Mouse (Mus musculus) MEL (cell line): ENCODE results near the gene Slc2a3. TPM values are rescaled to one million over a fixed set of nuclear protein-coding genes. Genes with fewer than 3 reads are reported as not detected.

Experiments
- DNase-seq: peaks from one replicate; pipeline ENCODE4 v3.0.0; 2011; ENCODE audit warnings: low read depth, low spot score
- H3K27ac ChIP-seq: 2 replicates; pipeline ENCODE4 v1.5.1; 2012; ENCODE audit warnings: low read depth, mild to moderate bottlenecking, control low read depth, low read length, moderate library complexity; ENCODE audit not compliant: control insufficient read depth
- H3K27me3 ChIP-seq, 2 experiments: fragments of 150-350 bp in 1 of 2; sonication (generic) in 1 of 2; 2 replicates each; pipeline ENCODE4 v1.6.1; 2012; ENCODE audit warnings: low read length in 2 of 2, mild to moderate bottlenecking in 2 of 2, improper control_type of control experiment in 1 of 2, moderate library complexity in 1 of 2; ENCODE audit not compliant: insufficient read depth in 2 of 2, control insufficient read depth in 1 of 2
- H3K36me3 ChIP-seq, 2 experiments: 2 replicates each; pipeline ENCODE4 v1.6.1; 2012 to 2014; ENCODE audit warnings: low read length in 2 of 2, improper control_type of control experiment in 1 of 2, inconsistent platforms in 1 of 2, mild to moderate bottlenecking in 1 of 2; ENCODE audit not compliant: insufficient read depth in 2 of 2, control insufficient read depth in 1 of 2
- H3K4me1 ChIP-seq, 2 experiments: fragments of 150-350 bp in 1 of 2; sonication (generic) in 1 of 2; 2 replicates each; pipeline ENCODE4 v1.6.1; 2012; ENCODE audit warnings: low read length in 2 of 2, improper control_type of control experiment in 1 of 2, mild to moderate bottlenecking in 1 of 2; ENCODE audit not compliant: insufficient read depth in 2 of 2, control insufficient read depth in 1 of 2
- H3K4me3 ChIP-seq, 2 experiments: fragments of 150-350 bp in 1 of 2; sonication (generic) in 1 of 2; 2 replicates each; pipeline ENCODE4 v1.5.1; 2012; ENCODE audit warnings: low read depth in 2 of 2, low read length in 2 of 2, mild to moderate bottlenecking in 2 of 2, moderate library complexity in 2 of 2, control low read depth in 1 of 2, improper control_type of control experiment in 1 of 2; ENCODE audit not compliant: control insufficient read depth in 1 of 2, insufficient read depth in 1 of 2
- H3K79me2 ChIP-seq: 2 replicates; pipeline ENCODE4 v1.6.1; 2012; ENCODE audit warnings: mild to moderate bottlenecking, low read length, moderate library complexity; ENCODE audit not compliant: control insufficient read depth, poor library complexity, insufficient read depth
- H3K9ac ChIP-seq: 2 replicates; pipeline ENCODE4 v1.6.1; 2012; ENCODE audit warnings: low read depth, mild to moderate bottlenecking, control low read depth, low read length, moderate library complexity; ENCODE audit not compliant: control insufficient read depth, poor library complexity, severe bottlenecking
- H3K9me3 ChIP-seq: fragments of 150-350 bp; sonication (generic); replicated peaks from 2 replicates; pipeline ENCODE4 v1.6.1; 2012; ENCODE audit warnings: mild to moderate bottlenecking, low read length, improper control_type of control experiment, moderate library complexity; ENCODE audit not compliant: insufficient read depth
- BHLHE40 ChIP-seq: IDR thresholded peaks from 2 replicates; pipeline ENCODE4 v1.6.1; 2012; ENCODE audit warnings: low read depth, mild to moderate bottlenecking, inconsistent platforms, low read length, improper control_type of control experiment, borderline replicate concordance
- CHD1 ChIP-seq: IDR thresholded peaks from 2 replicates; pipeline ENCODE4 v1.6.1; 2012; ENCODE audit warnings: low read depth, mild to moderate bottlenecking, inconsistent platforms, low read length, improper control_type of control experiment
- CHD2 ChIP-seq: IDR thresholded peaks from 2 replicates; pipeline ENCODE4 v1.6.1; 2011; ENCODE audit warnings: low read length, improper control_type of control experiment
- CTCF ChIP-seq, 3 experiments: IDR thresholded peaks in 2 of 3; conservative IDR thresholded peaks in 1 of 3; 2 replicates each; pipeline ENCODE4 v1.5.1; 2011 to 2012; ENCODE audit warnings: low read length in 3 of 3, low read depth in 2 of 3, mild to moderate bottlenecking in 2 of 3, improper control_type of control experiment in 1 of 3, inconsistent platforms in 1 of 3, mixed read lengths in 1 of 3, moderate library complexity in 1 of 3; ENCODE audit not compliant: control insufficient read depth in 1 of 3, insufficient read depth in 1 of 3, poor library complexity in 1 of 3, severe bottlenecking in 1 of 3
- ELF1 ChIP-seq: IDR thresholded peaks from 2 replicates; pipeline ENCODE4 v1.6.1; 2014; ENCODE audit warnings: low read depth, mild to moderate bottlenecking, inconsistent platforms, low read length, improper control_type of control experiment, moderate library complexity
- EP300 ChIP-seq, 2 experiments: IDR thresholded peaks; 2 replicates each; pipeline ENCODE4 v1.6.1; 2011; ENCODE audit warnings: improper control_type of control experiment in 2 of 2, low read length in 2 of 2, low read depth in 1 of 2, mild to moderate bottlenecking in 1 of 2
- ETS1 ChIP-seq: IDR thresholded peaks from 2 replicates; pipeline ENCODE4 v1.6.1; 2012; ENCODE audit warnings: low read depth, mild to moderate bottlenecking, inconsistent platforms, low read length, improper control_type of control experiment, moderate library complexity
- GABPA ChIP-seq: IDR thresholded peaks from 2 replicates; pipeline ENCODE4 v1.6.1; 2012; ENCODE audit warnings: low read depth, mild to moderate bottlenecking, inconsistent platforms, low read length, improper control_type of control experiment, moderate library complexity
- GATA1 ChIP-seq: IDR thresholded peaks from 2 replicates; pipeline ENCODE4 v1.6.1; 2011; ENCODE audit warnings: low read depth, low read length, improper control_type of control experiment
- HCFC1 ChIP-seq: IDR thresholded peaks from 2 replicates; pipeline ENCODE4 v1.6.1; 2012; ENCODE audit warnings: low read depth, mild to moderate bottlenecking, inconsistent platforms, low read length, improper control_type of control experiment, moderate library complexity
- JUND ChIP-seq: IDR thresholded peaks from 2 replicates; pipeline ENCODE4 v1.6.1; 2011; ENCODE audit warnings: low read depth, mild to moderate bottlenecking, improper control_type of control experiment, low read length
- MAFK ChIP-seq: IDR thresholded peaks from 2 replicates; pipeline ENCODE4 v1.6.1; 2011; ENCODE audit warnings: low read depth, mild to moderate bottlenecking, low read length, improper control_type of control experiment, borderline replicate concordance
- MAX ChIP-seq: IDR thresholded peaks from 2 replicates; pipeline ENCODE4 v1.6.1; 2011; ENCODE audit warnings: low read length, improper control_type of control experiment
- MAZ ChIP-seq: IDR thresholded peaks from 2 replicates; pipeline ENCODE4 v1.6.1; 2012; ENCODE audit warnings: low read depth, mild to moderate bottlenecking, inconsistent platforms, low read length, improper control_type of control experiment
- MEF2A ChIP-seq: IDR thresholded peaks from 2 replicates; pipeline ENCODE4 v1.6.1; 2014; ENCODE audit warnings: low read depth, mild to moderate bottlenecking, inconsistent platforms, low read length, improper control_type of control experiment; ENCODE audit not compliant: poor library complexity, insufficient replicate concordance, severe bottlenecking; ENCODE audit errors: extremely low read depth
- MXI1 ChIP-seq: IDR thresholded peaks from 2 replicates; pipeline ENCODE4 v1.6.1; 2011; ENCODE audit warnings: mild to moderate bottlenecking, low read depth, low read length, improper control_type of control experiment
- MYB ChIP-seq: IDR thresholded peaks from 2 replicates; pipeline ENCODE4 v1.6.1; 2011; ENCODE audit warnings: mild to moderate bottlenecking, low read depth, low read length, improper control_type of control experiment
- MYC ChIP-seq: IDR thresholded peaks from 2 replicates; pipeline ENCODE4 v1.6.1; 2011; ENCODE audit warnings: low read depth, mild to moderate bottlenecking, low read length, improper control_type of control experiment, moderate library complexity
- NELFE ChIP-seq: IDR thresholded peaks from 2 replicates; pipeline ENCODE4 v1.6.1; 2011; ENCODE audit warnings: low read depth, low read length, improper control_type of control experiment
- NRF1 ChIP-seq: IDR thresholded peaks from 2 replicates; pipeline ENCODE4 v1.6.1; 2014; ENCODE audit warnings: low read depth, mild to moderate bottlenecking, inconsistent platforms, low read length, improper control_type of control experiment, moderate library complexity; ENCODE audit not compliant: poor library complexity, insufficient read depth, severe bottlenecking
- POLR2A ChIP-seq, 2 experiments: IDR thresholded peaks; 2 replicates each; pipeline ENCODE4 v1.6.1; 2011 to 2012; ENCODE audit warnings: low read length in 2 of 2, mild to moderate bottlenecking in 2 of 2, control low read depth in 1 of 2, improper control_type of control experiment in 1 of 2, low read depth in 1 of 2, moderate library complexity in 1 of 2; ENCODE audit not compliant: control insufficient read depth in 1 of 2, insufficient read depth in 1 of 2, poor library complexity in 1 of 2
- POLR2AphosphoS5 ChIP-seq: IDR thresholded peaks from 2 replicates; pipeline ENCODE4 v1.6.1; 2012; ENCODE audit warnings: low read depth, borderline replicate concordance, mild to moderate bottlenecking, inconsistent platforms, low read length, moderate library complexity, mixed read lengths
- RAD21 ChIP-seq: IDR thresholded peaks from 2 replicates; pipeline ENCODE4 v1.6.1; 2011; ENCODE audit warnings: mild to moderate bottlenecking, low read depth, low read length, improper control_type of control experiment
- RCOR1 ChIP-seq: IDR thresholded peaks from 2 replicates; pipeline ENCODE4 v1.6.1; 2012; ENCODE audit warnings: low read depth, mild to moderate bottlenecking, inconsistent platforms, low read length, improper control_type of control experiment
- SIN3A ChIP-seq: IDR thresholded peaks from 2 replicates; pipeline ENCODE4 v1.6.1; 2012; ENCODE audit warnings: low read length, improper control_type of control experiment, inconsistent platforms
- SMC3 ChIP-seq: IDR thresholded peaks from 2 replicates; pipeline ENCODE4 v1.6.1; 2011; ENCODE audit warnings: low read depth, low read length, improper control_type of control experiment
- TBP ChIP-seq: IDR thresholded peaks from 2 replicates; pipeline ENCODE4 v1.8.0; 2011; ENCODE audit warnings: low read depth, low read length, improper control_type of control experiment
- TCF12 ChIP-seq: IDR thresholded peaks from 2 replicates; pipeline ENCODE4 v1.6.1; 2014; ENCODE audit warnings: low read depth, mild to moderate bottlenecking, inconsistent platforms, low read length, improper control_type of control experiment, moderate library complexity
- UBTF ChIP-seq: IDR thresholded peaks from 2 replicates; pipeline ENCODE4 v1.6.1; 2012; ENCODE audit warnings: low read depth, mild to moderate bottlenecking, inconsistent platforms, low read length, improper control_type of control experiment, moderate library complexity, borderline replicate concordance; ENCODE audit not compliant: insufficient read depth
- USF2 ChIP-seq, 2 experiments: IDR thresholded peaks; 2 replicates each; pipeline ENCODE4 v1.6.1; 2011 to 2012; ENCODE audit warnings: improper control_type of control experiment in 2 of 2, low read length in 2 of 2, borderline replicate concordance in 1 of 2, inconsistent platforms in 1 of 2, low read depth in 1 of 2, mild to moderate bottlenecking in 1 of 2; ENCODE audit not compliant: insufficient read depth in 1 of 2
- ZC3H11A ChIP-seq: IDR thresholded peaks from 2 replicates; pipeline ENCODE4 v1.6.1; 2012; ENCODE audit warnings: low read depth, mild to moderate bottlenecking, inconsistent platforms, low read length, improper control_type of control experiment
- ZKSCAN1 ChIP-seq: IDR thresholded peaks from 2 replicates; pipeline ENCODE4 v1.6.1; 2012; ENCODE audit warnings: low read depth, mild to moderate bottlenecking, inconsistent platforms, low read length, improper control_type of control experiment, moderate library complexity
- ZMIZ1 ChIP-seq: IDR thresholded peaks from 2 replicates; pipeline ENCODE4 v1.6.1; 2012; ENCODE audit warnings: low read depth, mild to moderate bottlenecking, inconsistent platforms, low read length, improper control_type of control experiment, moderate library complexity
- ZNF384 ChIP-seq: IDR thresholded peaks from 2 replicates; pipeline ENCODE4 v1.6.1; 2012; ENCODE audit warnings: low read depth, mild to moderate bottlenecking, inconsistent platforms, low read length, improper control_type of control experiment
- polyA plus RNA-seq, 2 experiments: library from polyadenylated mRNA; stranded (reverse) in 1 of 2; unstranded in 1 of 2; fragments of >175 nt in 1 of 2; fragments of >200 nt in 1 of 2; gene quantifications; 2 replicates each; pipeline versions ENCODE4 v1.2.1 to v1.2.4; 2012; ENCODE audit warnings: low replicate concordance in 2 of 2, low read depth in 1 of 2; ENCODE audit not compliant: insufficient read length in 2 of 2, insufficient read depth in 1 of 2, missing spikeins in 1 of 2
- total RNA-seq: library from RNA; depleted of rRNA; stranded (reverse); fragments of 300-350 nt; gene quantifications from 2 replicates; pipeline ENCODE4 v1.2.3, GENCODE M21; 2012

Slc2a3 gene
- total and polyA plus RNA-seq, 3 experiments = 78.4 to 93.4 TPM; not detected in 1

GRCm38 (mm10) chr6:122764446-122765297 is 36.8 kb downstream of the Slc2a3 start:
- H3K27ac ChIP-seq = peak overlapping the region; percentile 98
- peak overlapping the region; percentile 48 to 72 for H3K4me3 ChIP-seq
- peak; percentile 89 for DNase-seq
- no peaks in the 10 kb centered on the region for H3K79me2 ChIP-seq
- H3K27me3 ChIP-seq = no peaks in the 10 kb centered on the region
- peaks cover 0 to 31% of the 10 kb centered on the region in 2 experiments; a peak in 2 of 4 replicates for H3K36me3 ChIP-seq
- TF ChIP-seq USF2 (IDR thresholded peaks at IDR 0.05; ENCODE audit: borderline replicate concordance in 1 of 2, insufficient read depth in 1 of 2, low read depth in 1 of 2, low read length in 2 of 2) (no peak), MXI1 (peak; percentile 29; the same call in 1 of the 2 replicates), CTCF (IDR thresholded peaks at IDR 0.05 in 2 of 3, conservative IDR thresholded peaks at IDR 0.05 in 1 of 3; ENCODE audit: control insufficient read depth in 1 of 3, insufficient read depth in 1 of 3, low read depth in 2 of 3, low read length in 3 of 3, poor library complexity in 1 of 3, severe bottlenecking in 1 of 3) (no peak), ZC3H11A (no peak), MYB (no peak), MAFK (no peak), HCFC1 (no peak), RAD21 (no peak), TCF12 (0 out of 2 replicates have a peak, but pooled peaks have one; percentile 8), CHD2 (no peak), BHLHE40 (peak; percentile 38; the same call in 1 of the 2 replicates), MAX (peak; percentile 69), POLR2AphosphoS5 (no peak), POLR2A (IDR thresholded peaks at IDR 0.05; ENCODE audit: control insufficient read depth in 1 of 2, insufficient read depth in 1 of 2, low read depth in 1 of 2, low read length in 2 of 2, poor library complexity in 1 of 2) (peak; percentile 13 to 57; a peak in 2 of 4 replicates), JUND (no peak), SMC3 (no peak), MYC (0 out of 2 replicates have a peak, but pooled peaks have one; percentile 14), NELFE (no peak; the same call in 1 of the 2 replicates), ETS1 (peak; percentile 55; the same call in 1 of the 2 replicates), ZNF384 (no peak), MAZ (peak; percentile 64; the same call in 1 of the 2 replicates), UBTF (0 out of 2 replicates have a peak, but pooled peaks have one; percentile 18), ELF1 (peak; percentile 7; the same call in 1 of the 2 replicates), SIN3A (peak; percentile 20; the same call in 1 of the 2 replicates), ZMIZ1 (no peak), CHD1 (no peak), NRF1 (peak; percentile 80), GABPA (no peak), EP300 (IDR thresholded peaks at IDR 0.05; ENCODE audit: low read depth in 1 of 2, low read length in 2 of 2) (no peak), MEF2A (no peak), ZKSCAN1 (no peak), RCOR1 (no peak), TBP (peak; percentile 41; the same call in 1 of the 2 replicates), GATA1 (no peak)
- TF ChIP-seq, all 39 proteins: peak for 13
- no peaks in the 10 kb centered on the region for H3K9me3 ChIP-seq
- H3K9ac ChIP-seq = peak overlapping the region; percentile 56
- peaks cover 22 to 27% of the 10 kb centered on the region in 2 experiments for H3K4me1 ChIP-seq
